Comparison of ENCODE assay signal across 30 mouse cellular contexts in genomic region chr16:32239428-32240312, GRCm38 (mm10). TPM values are rescaled to one million over a fixed set of nuclear protein-coding genes. Genes with fewer than 3 reads are reported as not detected.
DNase-seq lines count a peak whose midpoint lies in the region; ATAC-seq and TF ChIP-seq lines count a peak whose summit lies in the region.
"Had no signal": no experiment of that assay in that cellular context is flagged by ENCODE, and none has a peak within 500 bp of the region (broad histone marks: within the 10 kb centered on the region; RNA-seq: fewer than 3 reads in every experiment).

No protein-coding gene starts in this region.

- H3K4me2 ChIP-seq in heart, embryonic 15.5 days = no peak overlapping the region
- H3K4me2 ChIP-seq: hindbrain, embryonic 12.5 days; limb, embryonic 13.5 days; liver, embryonic 15.5 days; stomach, embryonic 15.5 days had no signal

- WGBS in heart, embryonic 15.5 days = 64% methylated on average over 2 of the region's 2 CpGs
- WGBS in kidney, adult 2 months = 92% methylated on average over 2 of the region's 2 CpGs

- H3K9ac ChIP-seq in heart, embryonic 15.5 days = no peak overlapping the region
- H3K9ac ChIP-seq in ES-E14 (ENCODE audit: insufficient read depth, low read depth, low read length, poor library complexity, severe bottlenecking) = no peak overlapping the region
- H3K9ac ChIP-seq: hindbrain, embryonic 12.5 days; limb, embryonic 13.5 days; liver, embryonic 15.5 days; stomach, embryonic 15.5 days had no signal

- no peak for ATAC-seq in heart, embryonic 15.5 days (replicated peaks; ENCODE audit: insufficient number of reproducible peaks, insufficient read depth, low FRiP score, low read depth)
- ATAC-seq: forebrain, embryonic 16.5 days had no signal

- peak; percentile 29 for DNase-seq in adrenal gland, postnatal 14 days
- DNase-seq in adrenal gland, postnatal 10 days = no peak
- DNase-seq in heart, adult 8-10 months (ENCODE audit: low spot score) = no peak
- peak; percentile 20 for DNase-seq in 3134 (ENCODE audit: extremely low read depth, insufficient read length, low spot score)
- DNase-seq in ES-E14 (ENCODE audit: low read depth, low spot score) = no peak
- no peak for DNase-seq in ovary, postnatal 36 days (ENCODE audit: low spot score)
- no peak for DNase-seq in kidney, adult 2 months
- DNase-seq: cerebellum, adult 11-12 months; cerebellum, postnatal 10 days; gastrocnemius, postnatal 25 days; heart, postnatal 10 days; kidney, adult 11 months; kidney, postnatal 4 days; lung, postnatal 10 days; right cerebral cortex, adult 18-20 months; thymus, adult 18-20 months; thymus, postnatal 36 days had no signal

- H3K4me3 ChIP-seq in heart, embryonic 15.5 days = no peak overlapping the region
- H3K4me3 ChIP-seq in ES-E14 (ENCODE audit: insufficient read depth in 1 of 2, low read depth in 1 of 2, low read length in 2 of 2, poor library complexity in 1 of 2, severe bottlenecking in 1 of 2) = no peak overlapping the region
- no peak overlapping the region for H3K4me3 ChIP-seq in kidney, adult 2 months (ENCODE audit: insufficient read depth, low read depth, low read length)
- H3K4me3 ChIP-seq: embryonic facial prominence, embryonic 10.5 days; forebrain, embryonic 10.5 days; hindbrain, embryonic 12.5 days; limb, embryonic 13.5 days; liver, embryonic 15.5 days; midbrain, embryonic 10.5 days; stomach, embryonic 15.5 days had no signal

- peaks cover 23% of the 10 kb centered on the region for H3K4me1 ChIP-seq in heart, embryonic 15.5 days (replicated peaks)
- H3K4me1 ChIP-seq in ES-E14 (ENCODE audit: control insufficient read depth in 2 of 2, insufficient read depth in 2 of 2, low read length in 2 of 2, poor library complexity in 1 of 2) = 0 out of 4 replicates have a peak, but pooled peaks cover 0 to 2% of the 10 kb centered on the region in 2 experiments
- H3K4me1 ChIP-seq in kidney, adult 2 months (ENCODE audit: control insufficient read depth, insufficient read depth, low read length) = no peaks in the 10 kb centered on the region; the same call in 1 of the 2 replicates
- H3K4me1 ChIP-seq: stomach, embryonic 15.5 days had no signal

- H3K9me3 ChIP-seq in heart, embryonic 15.5 days (replicated peaks) = no peaks in the 10 kb centered on the region
- H3K9me3 ChIP-seq in ES-E14 (ENCODE audit: control insufficient read depth, insufficient read depth, low read depth, low read length) = no peaks in the 10 kb centered on the region
- H3K9me3 ChIP-seq: embryonic facial prominence, embryonic 10.5 days; forebrain, embryonic 10.5 days; hindbrain, embryonic 12.5 days; limb, embryonic 13.5 days; liver, embryonic 15.5 days; midbrain, embryonic 10.5 days; stomach, embryonic 15.5 days had no signal

- no peak for TF ChIP-seq CTCF in kidney, adult 2 months (conservative IDR thresholded peaks at IDR 0.05; ENCODE audit: insufficient read depth, insufficient read length, low read depth, low read length)

- in situ Hi-C loops in ES-E14 (cut with MboI; ENCODE audit: low sequenced_read_pairs in 2 of 2, unreplicated experiment in 2 of 2) = no loop called here

- peaks cover 8% of the 10 kb centered on the region; the same call in 1 of the 2 replicates for H3K36me3 ChIP-seq in heart, embryonic 15.5 days
- peaks cover 3% of the 10 kb centered on the region for H3K36me3 ChIP-seq in ES-E14 (ENCODE audit: control insufficient read depth, insufficient read depth, low read length, poor library complexity, severe bottlenecking)
- no peaks in the 10 kb centered on the region for H3K36me3 ChIP-seq in kidney, adult 2 months (ENCODE audit: control insufficient read depth, insufficient read depth, low read length)

- peak overlapping the region; percentile 54; the same call in 1 of the 2 replicates for H3K27ac ChIP-seq in heart, embryonic 15.5 days
- H3K27ac ChIP-seq in ES-E14 (ENCODE audit: insufficient read depth, low read depth, low read length, poor library complexity, severe bottlenecking) = no peak overlapping the region
- H3K27ac ChIP-seq in kidney, adult 2 months (ENCODE audit: insufficient read depth, low read depth, low read length) = no peak overlapping the region
- H3K27ac ChIP-seq: embryonic facial prominence, embryonic 10.5 days; forebrain, embryonic 10.5 days; hindbrain, embryonic 12.5 days; limb, embryonic 13.5 days; liver, embryonic 15.5 days; midbrain, embryonic 10.5 days; stomach, embryonic 15.5 days had no signal

- no peak for TF ChIP-seq POLR2A in kidney, adult 2 months (IDR thresholded peaks at IDR 0.05; ENCODE audit: low read depth, low read length)

- H3K27me3 ChIP-seq in heart, embryonic 15.5 days = no peaks in the 10 kb centered on the region
- H3K27me3 ChIP-seq in kidney, adult 2 months (replicated peaks; ENCODE audit: control insufficient read depth, insufficient read depth, low read length) = no peaks in the 10 kb centered on the region
- H3K27me3 ChIP-seq: hindbrain, embryonic 12.5 days; limb, embryonic 13.5 days; liver, embryonic 15.5 days; stomach, embryonic 15.5 days had no signal

TF ChIP-seq in ES-E14, 5 proteins besides CTCF, POLR2A, EP300 and RAD21:
- TF ChIP-seq ZNF384 (IDR thresholded peaks at IDR 0.05; ENCODE audit: low read depth, low read length) (peak; percentile 66; the same call in 1 of the 2 replicates), CHD2 (IDR thresholded peaks at IDR 0.05; ENCODE audit: low read depth, low read length) (no peak), HCFC1 (IDR thresholded peaks at IDR 0.05; ENCODE audit: borderline replicate concordance, insufficient read depth, low read length) (no peak)

RNA-seq across cellular contexts. Expression of gene Fbxo45, which starts 7.3 kb away (rescaled TPM):
- 17.6 and 18.4 TPM in 2 replicates for total RNA-seq in adrenal gland, postnatal 14 days (2021)
- 10 to 100 TPM; 18.2 to 20.0 TPM for total RNA-seq in adrenal gland, postnatal 10 days (2021)
- 8.7 and 11.0 TPM in 2 replicates for polyA plus RNA-seq in heart, embryonic 15.5 days (2015; fragmentation: Nextera tagmentation; extraction: Ambion mirVana)
- 10 to 100 TPM; 11.4 to 14.0 (median 13.2) TPM for total RNA-seq in heart, adult 8-10 months (2022)
- total RNA-seq in ES-E14 (2012; rRNA removed) = 11.4 and 14.2 TPM in 2 replicates
- 2.7 and 3.5 TPM in 2 replicates for polyA plus RNA-seq in kidney, adult 2 months (2012; rRNA removed)

RNA-seq across cellular contexts. Expression of gene Wdr53, which starts 7.4 kb away (rescaled TPM):
- total RNA-seq in adrenal gland, postnatal 14 days (2021) = 13.9 and 16.7 TPM in 2 replicates
- 10 to 100 TPM; 12.3 to 13.9 TPM for total RNA-seq in adrenal gland, postnatal 10 days (2021)
- polyA plus RNA-seq in heart, embryonic 15.5 days (2015; fragmentation: Nextera tagmentation; extraction: Ambion mirVana) = 9.5 and 10.6 TPM in 2 replicates
- total RNA-seq in heart, adult 8-10 months (2022) = 1 to 10 TPM; 3.8 to 8.3 (median 7.3) TPM
- total RNA-seq in ES-E14 (2012; rRNA removed) = 11.5 and 14.9 TPM in 2 replicates
- 5.2 and 6.0 TPM in 2 replicates for polyA plus RNA-seq in kidney, adult 2 months (2012; rRNA removed)

RNA-seq across cellular contexts. Expression of gene Smco1, which starts 31.6 kb away (rescaled TPM):
- total RNA-seq in adrenal gland, postnatal 14 days (2021) = not detected in 2 replicates
- total RNA-seq in adrenal gland, postnatal 10 days (2021) = under 1 TPM; 0.18 to 0.97 TPM
- 0.16 and 0.29 TPM in 2 replicates for polyA plus RNA-seq in heart, embryonic 15.5 days (2015; fragmentation: Nextera tagmentation; extraction: Ambion mirVana)
- 10 to 100 TPM; 21.6 to 33.8 (median 27.9) TPM for total RNA-seq in heart, adult 8-10 months (2022)
- not detected in 2 replicates for total RNA-seq in ES-E14 (2012; rRNA removed)
- 0.06 TPM in 1 of 2 replicates, not detected in the other for polyA plus RNA-seq in kidney, adult 2 months (2012; rRNA removed)
- total RNA-seq: left cerebral cortex, postnatal 14 days; midbrain, postnatal 0 days had no signal
- polyA plus RNA-seq: C2C12; embryonic facial prominence, embryonic 10.5 days; forebrain, embryonic 16.5 days; kidney, embryonic 16.5 days; limb, embryonic 13.5 days; liver, embryonic 15.5 days had no signal

RNA-seq across cellular contexts. Expression of gene Rnf168, which starts 37.6 kb away (rescaled TPM):
- total RNA-seq in adrenal gland, postnatal 14 days (2021) = 22.2 and 22.8 TPM in 2 replicates
- 10 to 100 TPM; 20.6 to 21.3 TPM for total RNA-seq in adrenal gland, postnatal 10 days (2021)
- polyA plus RNA-seq in heart, embryonic 15.5 days (2015; fragmentation: Nextera tagmentation; extraction: Ambion mirVana) = 18.6 and 21.4 TPM in 2 replicates
- total RNA-seq in heart, adult 8-10 months (2022) = 10 to 100 TPM; 11.3 to 15.3 (median 12.1) TPM
- total RNA-seq in ES-E14 (2012; rRNA removed) = 21.3 and 28.2 TPM in 2 replicates
- 6.0 and 6.4 TPM in 2 replicates for polyA plus RNA-seq in kidney, adult 2 months (2012; rRNA removed)

Comparison
In these comparisons a context has a peak if more than half of its experiments do, and no peak if none do; other contexts are left out.
1. DNase-seq: peak in adrenal gland, postnatal 14 days (single experiment) and 3134 (single experiment); none in adrenal gland, postnatal 10 days (single experiment), heart, adult 8-10 months (single experiment), ES-E14 (single experiment), ovary, postnatal 36 days (single experiment) and kidney, adult 2 months (single experiment).
2. RNA of gene Smco1, which starts 31.6 kb away (total RNA-seq): 21.6 to 33.8 TPM in heart, adult 8-10 months; 0.18 to 0.97 TPM in adrenal gland, postnatal 10 days, not detected in adrenal gland, postnatal 14 days and not detected in ES-E14; every median in the first group is over 10 times any median in the second.